Mouse (Mus musculus): ENCODE results near the gene Phyhipl.

Phyhipl gene

DNA sequence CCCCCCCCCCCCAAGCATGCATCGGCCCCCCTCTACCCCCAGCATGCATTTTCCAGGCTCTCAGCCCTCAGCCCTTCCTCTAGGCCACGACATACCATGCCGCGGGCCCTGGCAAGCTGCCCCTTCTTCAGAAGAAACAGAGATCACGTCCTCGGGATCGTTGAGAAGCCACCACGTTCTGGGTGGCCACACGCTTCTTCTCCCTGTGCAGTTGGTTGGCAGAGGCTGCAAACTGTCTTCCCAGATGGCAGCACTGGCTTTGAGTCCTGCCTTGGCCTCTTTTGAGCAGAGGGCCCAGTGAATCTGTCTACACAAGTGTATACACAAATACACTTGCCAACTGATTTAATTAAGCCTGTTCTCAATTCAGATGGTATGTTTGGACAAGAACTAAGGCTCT, 123.5 kb downstream of the Phyhipl start:
- DNase-seq (ENCODE audit: low spot score): no peak

DNA sequence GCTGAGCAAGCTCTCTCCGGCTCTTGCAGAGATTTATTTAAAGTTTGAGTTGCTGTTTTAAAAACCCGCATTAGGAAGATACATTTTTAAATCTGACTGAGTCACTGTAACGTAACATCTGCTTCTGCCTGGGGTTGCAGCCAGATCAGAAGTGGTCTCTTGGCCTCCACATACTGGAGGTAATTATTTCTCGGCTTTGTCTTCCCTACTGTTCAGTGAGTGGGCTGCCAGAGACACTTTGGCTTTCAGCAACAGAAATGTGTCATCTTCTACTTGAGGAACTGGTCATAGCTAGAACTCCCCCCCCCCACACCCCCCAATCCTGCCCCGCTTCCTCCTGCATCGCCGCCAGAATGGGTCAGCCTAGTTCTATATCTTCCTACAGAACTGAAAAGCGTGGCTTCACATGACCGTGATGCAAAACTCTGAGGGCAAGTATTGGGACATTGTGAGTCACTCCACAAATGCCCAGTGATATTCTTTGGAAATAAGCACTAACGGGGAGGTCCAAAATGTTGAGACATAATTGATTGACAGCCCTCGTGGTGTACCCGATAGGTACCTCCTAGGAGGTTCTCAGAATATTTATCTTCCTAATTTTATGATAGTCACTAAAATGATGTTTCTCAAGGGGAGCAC, 125.5 kb downstream of the Phyhipl start:
- peak; percentile 62 for DNase-seq (ENCODE audit: low spot score)

DNA sequence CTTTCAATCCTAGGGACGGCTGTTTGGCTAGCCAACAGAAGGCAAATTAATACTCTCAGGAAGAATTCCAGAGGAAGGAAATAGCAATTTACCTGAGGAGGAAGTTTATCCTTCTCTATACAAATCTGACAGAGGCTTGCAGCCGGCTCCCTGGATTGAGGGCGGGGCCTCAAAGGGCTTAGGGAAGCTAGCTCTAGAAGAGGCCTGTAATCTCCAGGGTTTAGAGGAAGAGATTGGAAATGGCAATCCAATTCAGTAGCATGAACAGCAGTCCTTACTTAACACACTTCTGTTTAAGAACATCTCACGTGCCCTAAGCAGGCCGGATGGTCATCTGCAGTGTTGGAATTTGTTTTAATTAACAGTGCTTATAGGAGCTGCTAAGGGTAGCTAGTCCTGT, 134.4 kb downstream of the Phyhipl start:
- DNase-seq (ENCODE audit: low spot score): no peak

DNA sequence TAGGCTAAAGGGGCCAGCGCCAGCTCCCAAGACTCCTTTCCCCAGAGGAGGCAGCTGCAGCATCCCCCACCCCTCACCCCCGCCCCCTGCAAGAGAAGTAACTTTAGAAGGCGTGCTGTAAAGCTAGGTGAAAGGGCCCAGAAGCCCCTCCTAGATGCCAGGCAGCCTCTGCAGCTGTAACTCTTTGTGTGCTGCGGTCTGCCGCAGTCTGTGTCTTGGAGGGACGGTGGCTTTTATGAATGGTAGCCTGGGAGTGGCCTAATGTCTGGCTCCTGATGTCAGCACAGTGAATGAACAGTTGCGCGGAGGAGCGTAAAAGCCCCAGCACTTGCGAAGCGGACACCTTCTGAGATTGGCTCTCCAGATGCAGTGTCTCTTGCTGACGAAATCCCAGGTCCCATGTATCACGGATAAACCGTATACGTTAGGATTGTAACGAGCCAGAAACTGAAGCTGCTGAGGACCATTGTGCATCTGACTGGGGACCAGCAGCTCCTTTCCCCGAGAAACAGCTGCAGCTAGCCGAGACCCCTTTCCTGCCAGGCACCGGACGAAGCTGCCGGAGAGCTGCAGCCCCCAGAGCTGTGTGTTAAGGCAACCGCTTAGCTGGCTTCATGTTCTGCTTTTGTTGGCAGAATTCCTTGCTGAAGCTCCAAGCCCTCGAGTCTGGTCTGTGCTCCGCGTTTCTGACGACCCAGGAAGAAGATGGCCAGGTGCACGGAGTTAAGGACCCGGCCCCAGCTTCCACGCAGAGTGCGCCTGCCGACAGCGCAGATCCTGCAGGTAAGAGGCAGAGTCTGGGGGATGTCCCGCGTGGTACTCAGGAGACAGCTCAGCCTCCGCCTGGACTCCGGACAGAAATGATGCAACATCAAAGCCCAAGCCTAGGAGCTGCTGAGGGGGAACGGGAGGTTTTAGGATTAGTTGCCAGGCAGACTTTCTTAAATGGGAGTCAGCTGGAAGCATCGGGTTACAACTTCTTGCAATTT, 135.3 kb downstream of the Phyhipl start:
- DNase-seq (ENCODE audit: low spot score): no peak

DNA sequence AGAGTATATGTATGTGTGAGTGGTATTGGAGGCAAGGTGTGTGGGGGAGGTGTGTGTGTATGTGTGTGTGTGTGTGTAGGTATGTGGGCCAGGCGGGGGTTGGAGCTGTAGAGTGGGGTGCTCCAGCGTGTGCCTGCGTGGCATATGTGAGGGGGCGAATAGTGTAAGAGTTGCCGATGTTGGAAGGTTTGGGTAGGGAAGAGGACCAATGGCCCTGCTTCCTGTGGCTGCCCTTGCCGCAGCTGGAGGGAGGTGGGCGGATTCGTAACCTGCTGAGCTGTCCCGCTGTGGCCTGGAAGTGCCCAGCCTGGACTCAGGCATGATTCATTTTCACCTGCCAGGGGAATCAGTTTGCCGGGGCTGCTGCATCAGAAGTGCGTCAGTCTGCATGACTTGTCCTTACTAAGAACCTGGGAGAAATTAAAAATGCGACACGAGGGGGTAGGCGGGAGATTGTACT, 136.1 kb downstream of the Phyhipl start:
- no peak for DNase-seq (ENCODE audit: low spot score)

DNA sequence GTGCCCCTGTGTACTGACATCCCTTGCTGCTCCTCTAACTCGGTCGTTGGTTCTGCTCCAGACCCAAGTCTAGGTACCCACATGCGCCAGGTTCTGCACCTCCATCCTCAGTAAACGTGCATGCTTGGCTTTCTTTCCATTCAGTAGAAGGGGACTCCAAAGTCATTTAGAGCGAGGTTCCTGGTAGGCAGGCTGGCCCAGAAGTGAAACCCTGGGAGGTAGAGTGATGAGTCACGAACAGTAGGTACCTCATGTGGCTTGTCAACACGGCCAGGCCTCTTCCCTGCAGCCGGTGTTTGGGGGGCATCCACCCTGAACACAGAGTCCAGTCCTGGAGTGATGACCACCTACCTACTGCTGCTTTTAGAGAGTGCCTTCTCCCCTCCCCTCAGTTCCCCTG, 139.1 kb downstream of the Phyhipl start:
- no peak for DNase-seq (ENCODE audit: low spot score)

DNA sequence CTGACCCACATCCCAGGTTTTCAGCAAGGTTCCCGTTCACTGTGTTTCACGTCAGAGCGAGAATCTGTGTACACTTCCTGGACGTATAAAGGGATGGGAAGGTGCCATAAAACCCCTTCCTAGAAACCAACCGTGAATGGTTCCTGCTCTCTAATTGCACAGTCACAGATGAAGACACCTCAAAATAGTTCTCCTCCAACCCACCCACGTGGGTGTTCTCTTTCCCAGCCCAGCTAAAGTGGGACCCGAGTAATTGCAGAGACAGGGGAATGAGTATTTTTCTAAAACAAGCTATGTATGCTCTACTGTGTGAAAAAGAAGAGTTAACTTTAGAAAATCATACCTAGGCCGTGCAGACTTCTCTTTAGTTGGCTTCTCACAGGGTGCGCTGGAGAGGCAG, 140.9 kb downstream of the Phyhipl start:
- DNase-seq (ENCODE audit: low spot score): no peak

DNA sequence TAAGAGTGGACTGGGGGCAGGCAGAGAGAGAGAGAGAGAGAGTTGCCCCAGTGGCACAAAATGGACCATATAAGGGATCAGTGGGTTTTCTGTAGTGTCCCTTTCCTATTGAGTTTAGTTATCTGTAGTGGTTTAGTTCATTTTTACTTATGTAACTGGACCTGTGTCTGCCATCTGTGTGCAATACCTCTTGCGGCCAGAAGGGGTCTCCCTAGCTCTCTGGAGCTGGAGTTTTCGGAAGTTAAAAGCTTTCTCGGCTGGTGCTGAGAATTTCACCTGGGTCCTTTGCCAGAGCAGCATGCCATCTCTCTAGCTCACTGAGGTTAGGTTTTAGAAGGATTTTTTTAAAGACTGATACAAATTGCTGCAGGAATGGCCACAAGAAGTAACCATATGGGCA, 147.9 kb downstream of the Phyhipl start:
- DNase-seq (ENCODE audit: low spot score): no peak
